Mouse (Mus musculus) activated CD4-positive, CD25-positive, alpha-beta regulatory T cell, adult 4 months (primary cell): ENCODE results near the gene Fnip2. TPM values are rescaled to one million over a fixed set of nuclear protein-coding genes. Genes with fewer than 3 reads are reported as not detected.

Experiments used
- ATAC-seq: one replicate; pipeline ENCODE4 v1.8.0; 2017
- polyA plus RNA-seq, 2 experiments: library from polyadenylated mRNA; unstranded; fragments of 100-300 nt; shearing (Covaris generic); gene quantifications; one replicate each; pipeline ENCODE4 v1.2.1; 2017

The Fnip2 gene
- polyA plus RNA-seq, 2 experiments from 2014 or later = 0.34 to 0.46 TPM

GRCm38 (mm10) chr3:79411666-79412065 lies 155.9 kb downstream of the Fnip2 start:
- ATAC-seq = no peak

GRCm38 (mm10) chr3:79410629-79410995 lies 157.0 kb downstream of the Fnip2 start:
- no peak for ATAC-seq

GRCm38 (mm10) chr3:79409927-79410628 lies 157.5 kb downstream of the Fnip2 start:
- no peak for ATAC-seq

- ATAC-seq = no peak
Observed at GRCm38 (mm10) chr3:79408546-79408945, 159.1 kb downstream of the Fnip2 start.

Other genes starting within 250 kb of the Fnip2 start
- not detected for gene Gm17359, start 231.1 kb downstream of the Fnip2 start, polyA plus RNA-seq
- gene Ppid, start 23.5 kb upstream of the Fnip2 start, polyA plus RNA-seq = 100 to 1,000 TPM in 1 of 2 experiments, 10 to 100 TPM in 1; 99.8 to 114 TPM
- 10 to 100 TPM; 14.6 to 17.4 TPM for gene 4930579G24Rik, start 61.3 kb upstream of the Fnip2 start, polyA plus RNA-seq
- 10 to 100 TPM; 31.7 to 39.6 TPM for gene Etfdh, start 61.7 kb upstream of the Fnip2 start, polyA plus RNA-seq
- not detected for gene Rxfp1, start 170.1 kb upstream of the Fnip2 start, polyA plus RNA-seq